Mouse (Mus musculus): ENCODE data around the gene Smug1. TPM values are rescaled to one million over a fixed set of nuclear protein-coding genes. Genes with fewer than 3 reads are reported as not detected.

Smug1 gene
- polyA plus RNA-seq, 2 experiments: 3.8 to 4.4 TPM

- no peak for DNase-seq (ENCODE audit: low read depth in 3 of 3, low spot score in 3 of 3)
- H3K27ac ChIP-seq: no peak overlapping the region
- H3K9me3 ChIP-seq (ENCODE audit: control insufficient read depth, low read length): no peaks in the 10 kb centered on the region
- H3K4me1 ChIP-seq (replicated peaks; ENCODE audit: control insufficient read depth in 2 of 2, insufficient read depth in 2 of 2, low read length in 1 of 2): no peaks in the 10 kb centered on the region
- WGBS (ENCODE audit: insufficient replicate concordance): 27% methylated on average over 5 of the region's 5 CpGs
- TF ChIP-seq EP300 (IDR thresholded peaks at IDR 0.05; ENCODE audit: low read depth): no peak
- no peak for TF ChIP-seq CTCF (IDR thresholded peaks at IDR 0.05; ENCODE audit: low read depth)
- no peak overlapping the region for H3K4me2 ChIP-seq (ENCODE audit: low read depth)
- H3K9ac ChIP-seq (replicated peaks): no peak overlapping the region
- H3K36me3 ChIP-seq (replicated peaks; ENCODE audit: control insufficient read depth, insufficient read depth, low read depth): no peaks in the 10 kb centered on the region
- H3K27me3 ChIP-seq (ENCODE audit: control insufficient read depth, insufficient read depth, low read length): no peaks in the 10 kb centered on the region; the same call in 1 of the 2 replicates
- no peak overlapping the region for H3K4me3 ChIP-seq (ENCODE audit: insufficient read depth in 1 of 2, low read depth in 2 of 2, low read length in 2 of 2)
- ATAC-seq (ENCODE audit: insufficient read depth): no peak
Measured at GRCm38 (mm10) chr15:103125982-103126381, 40.9 kb downstream of the Smug1 start.

- TF ChIP-seq EP300 (IDR thresholded peaks at IDR 0.05; ENCODE audit: low read depth) (no peak), CTCF (IDR thresholded peaks at IDR 0.05; ENCODE audit: low read depth) (no peak)
- no peaks in the 10 kb centered on the region; the same call in 1 of the 2 replicates for H3K27me3 ChIP-seq (ENCODE audit: control insufficient read depth, insufficient read depth, low read length)
Measured at GRCm38 (mm10) chr15:103124254-103124653, 42.6 kb downstream of the Smug1 start.

DNA sequence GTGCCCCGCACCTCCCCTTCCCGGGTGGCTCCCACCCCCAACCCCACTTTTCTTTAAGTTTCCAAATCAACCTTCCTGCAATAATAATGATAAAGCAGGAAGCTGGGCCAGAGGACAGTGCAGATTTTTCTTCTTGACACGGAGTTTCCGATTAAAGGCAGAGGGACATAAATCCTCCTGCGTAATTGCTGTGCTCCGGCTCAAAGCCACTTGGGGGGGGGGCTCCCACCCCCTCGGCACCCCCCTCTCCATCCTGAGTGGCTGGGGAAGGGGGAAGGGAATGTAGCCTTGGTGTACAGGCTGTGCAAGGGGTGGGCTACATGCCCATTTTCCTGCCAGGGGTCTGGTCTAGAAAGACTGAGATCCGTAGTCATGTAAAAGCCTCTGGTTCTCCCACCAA is 43.5 kb downstream of the Smug1 start:
- Histone ChIP-seq H3K27me3 (ENCODE audit: control insufficient read depth, insufficient read depth, low read length) (no peaks in the 10 kb centered on the region; the same call in 1 of the 2 replicates), H3K4me3 (ENCODE audit: insufficient read depth in 1 of 2, low read depth in 2 of 2, low read length in 2 of 2) (no peak overlapping the region), H3K4me1 (replicated peaks; ENCODE audit: control insufficient read depth in 2 of 2, insufficient read depth in 2 of 2, low read length in 1 of 2) (no peaks in the 10 kb centered on the region), H3K27ac (no peak overlapping the region), H3K36me3 (replicated peaks; ENCODE audit: control insufficient read depth, insufficient read depth, low read depth) (no peaks in the 10 kb centered on the region), H3K9ac (replicated peaks) (no peak overlapping the region), H3K9me3 (ENCODE audit: control insufficient read depth, low read length) (no peaks in the 10 kb centered on the region), H3K4me2 (ENCODE audit: low read depth) (no peak overlapping the region)
- DNase-seq (ENCODE audit: low read depth in 3 of 3, low spot score in 3 of 3): no peak
- no peak for TF ChIP-seq EP300 (IDR thresholded peaks at IDR 0.05; ENCODE audit: low read depth)
- TF ChIP-seq CTCF (IDR thresholded peaks at IDR 0.05; ENCODE audit: low read depth): no peak
- ATAC-seq (ENCODE audit: insufficient read depth): no peak
- WGBS (ENCODE audit: insufficient replicate concordance): 45% methylated on average over 8 of the region's 8 CpGs

More at GRCm38 (mm10) chr15:103124254-103124653, 42.6 kb downstream of the Smug1 start:
- 58% methylated on average over 1 of the region's 1 CpGs for WGBS (ENCODE audit: insufficient replicate concordance)
- no peak for DNase-seq (ENCODE audit: low read depth in 3 of 3, low spot score in 3 of 3)
- ATAC-seq (ENCODE audit: insufficient read depth): no peak
- no peak overlapping the region for H3K4me3 ChIP-seq (ENCODE audit: insufficient read depth in 1 of 2, low read depth in 2 of 2, low read length in 2 of 2)
- H3K4me2 ChIP-seq (ENCODE audit: low read depth): no peak overlapping the region
- H3K36me3 ChIP-seq (replicated peaks; ENCODE audit: control insufficient read depth, insufficient read depth, low read depth): no peaks in the 10 kb centered on the region
- H3K4me1 ChIP-seq (replicated peaks; ENCODE audit: control insufficient read depth in 2 of 2, insufficient read depth in 2 of 2, low read length in 1 of 2): no peaks in the 10 kb centered on the region
- H3K9me3 ChIP-seq (ENCODE audit: control insufficient read depth, low read length): no peaks in the 10 kb centered on the region
- H3K27ac ChIP-seq: no peak overlapping the region
- H3K9ac ChIP-seq (replicated peaks): no peak overlapping the region

- H3K4me3 ChIP-seq (ENCODE audit: insufficient read depth in 1 of 2, low read depth in 2 of 2, low read length in 2 of 2): no peak overlapping the region
- H3K36me3 ChIP-seq (replicated peaks; ENCODE audit: control insufficient read depth, insufficient read depth, low read depth): no peaks in the 10 kb centered on the region
- H3K4me1 ChIP-seq (replicated peaks; ENCODE audit: control insufficient read depth in 2 of 2, insufficient read depth in 2 of 2, low read length in 1 of 2): no peaks in the 10 kb centered on the region
- ATAC-seq (ENCODE audit: insufficient read depth) (no peak), DNase-seq (ENCODE audit: low read depth in 3 of 3, low spot score in 3 of 3) (no peak)
- WGBS (ENCODE audit: insufficient replicate concordance): 41% methylated on average over 2 of the region's 2 CpGs
- H3K4me2 ChIP-seq (ENCODE audit: low read depth): no peak overlapping the region
- TF ChIP-seq EP300 (IDR thresholded peaks at IDR 0.05; ENCODE audit: low read depth): no peak
- TF ChIP-seq CTCF (IDR thresholded peaks at IDR 0.05; ENCODE audit: low read depth): no peak
- peaks cover 2% of the 10 kb centered on the region; the same call in 1 of the 2 replicates for H3K27me3 ChIP-seq (ENCODE audit: control insufficient read depth, insufficient read depth, low read length)
- H3K9me3 ChIP-seq (ENCODE audit: control insufficient read depth, low read length): no peaks in the 10 kb centered on the region
- H3K9ac ChIP-seq (replicated peaks): no peak overlapping the region
- no peak overlapping the region for H3K27ac ChIP-seq
Measured at GRCm38 (mm10) chr15:103122372-103122771, 44.5 kb downstream of the Smug1 start.

GRCm38 (mm10) chr15:103121416-103121815 is 45.5 kb downstream of the Smug1 start:
- Histone ChIP-seq H3K36me3 (replicated peaks; ENCODE audit: control insufficient read depth, insufficient read depth, low read depth) (no peaks in the 10 kb centered on the region), H3K27me3 (ENCODE audit: control insufficient read depth, insufficient read depth, low read length) (peaks cover 5% of the 10 kb centered on the region; the same call in 1 of the 2 replicates), H3K9me3 (ENCODE audit: control insufficient read depth, low read length) (no peaks in the 10 kb centered on the region), H3K4me3 (ENCODE audit: insufficient read depth in 1 of 2, low read depth in 2 of 2, low read length in 2 of 2) (no peak overlapping the region), H3K4me2 (ENCODE audit: low read depth) (no peak overlapping the region), H3K4me1 (replicated peaks; ENCODE audit: control insufficient read depth in 2 of 2, insufficient read depth in 2 of 2, low read length in 1 of 2) (no peaks in the 10 kb centered on the region), H3K27ac (no peak overlapping the region), H3K9ac (replicated peaks) (no peak overlapping the region)
- TF ChIP-seq CTCF (IDR thresholded peaks at IDR 0.05; ENCODE audit: low read depth) (no peak), EP300 (IDR thresholded peaks at IDR 0.05; ENCODE audit: low read depth) (no peak)
- no peak for ATAC-seq (ENCODE audit: insufficient read depth)
- no peak for DNase-seq (ENCODE audit: low read depth in 3 of 3, low spot score in 3 of 3)
- 34% methylated on average over 5 of the region's 5 CpGs for WGBS (ENCODE audit: insufficient replicate concordance)
